Mouse (Mus musculus): Measurements from ENCODE around the gene Nup133. TPM values are rescaled to one million over a fixed set of nuclear protein-coding genes. Genes with fewer than 3 reads are reported as not detected.
"Not testable (repeated sequence)": the region's sequence is repeated elsewhere in the genome, so short reads cannot be mapped to it uniquely, and the experiment has no call there.

Gene Nup133
- polyA plus RNA-seq, 1 experiment from 2014 or later = 21.1 TPM

DNA sequence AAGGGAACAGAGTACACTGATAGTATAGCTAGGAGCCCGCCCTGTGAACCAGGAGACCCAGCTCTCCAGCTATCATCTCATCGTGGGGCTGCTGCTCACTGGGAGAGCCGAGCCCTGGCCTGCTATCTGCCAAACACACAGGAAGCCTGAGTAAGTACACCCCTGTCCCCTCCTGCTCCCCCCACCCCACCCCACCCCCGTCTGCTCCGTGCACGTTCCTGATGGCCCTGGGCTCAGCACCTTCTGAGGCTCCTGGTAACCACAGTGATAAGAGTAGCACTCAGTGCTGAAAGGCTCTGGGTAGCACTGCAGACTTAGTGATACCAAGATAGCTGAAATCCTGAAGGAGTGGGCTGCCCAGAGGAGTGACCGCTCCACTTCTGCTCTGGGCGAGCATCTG is 29.9 kb upstream of the Nup133 start:
- H3K4me1 ChIP-seq (replicated peaks) = peaks cover 41% of the 10 kb centered on the region
- peak overlapping the region; percentile 65 for H3K27ac ChIP-seq

DNA sequence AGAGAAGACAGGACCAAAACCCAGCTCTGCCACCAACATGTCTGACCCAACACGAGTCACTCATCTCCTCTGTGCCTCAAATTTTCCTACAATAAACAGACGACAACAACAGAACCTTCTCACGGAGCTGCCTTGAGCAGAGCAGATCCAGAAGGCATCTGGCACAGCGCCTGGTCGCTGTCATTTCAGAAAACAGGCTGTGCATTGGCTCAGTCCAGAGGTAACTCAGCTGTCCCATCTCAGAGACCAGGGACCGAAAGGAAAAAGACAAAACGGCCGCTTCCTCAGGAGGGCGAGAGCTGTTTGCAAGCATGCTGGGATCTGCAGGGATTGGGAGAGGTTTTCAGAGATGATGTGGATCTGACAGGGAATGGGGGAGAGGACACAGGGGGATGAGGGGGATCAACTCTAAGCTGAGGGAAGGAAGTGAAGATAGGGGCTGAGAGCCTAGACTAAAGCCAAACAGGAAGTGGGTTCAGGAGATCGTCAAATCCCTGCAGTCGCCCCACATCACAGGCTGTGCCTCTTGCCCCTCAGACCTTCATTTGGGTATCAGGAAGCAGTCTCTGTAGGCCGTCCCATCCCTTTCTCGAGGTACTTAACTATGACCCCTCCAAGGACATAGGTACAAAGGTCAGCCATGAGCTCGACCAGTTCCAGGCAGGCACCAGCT is 29.2 kb upstream of the Nup133 start:
- no peaks in the 10 kb centered on the region for H3K9me3 ChIP-seq (replicated peaks)
- peak overlapping the region; percentile 10; the same call in 1 of the 2 replicates for H3K4me3 ChIP-seq
- H3K4me2 ChIP-seq = peak overlapping the region; percentile 31
- H3K4me1 ChIP-seq (replicated peaks) = peaks cover 39% of the 10 kb centered on the region
- H3K36me3 ChIP-seq = no peaks in the 10 kb centered on the region
- H3K9ac ChIP-seq = 0 out of 2 replicates have a peak overlapping the region, but pooled peaks have one; percentile 2
- H3K27me3 ChIP-seq = no peaks in the 10 kb centered on the region
- peak overlapping the region; percentile 65 for H3K27ac ChIP-seq
- WGBS = 19% methylated on average over 14 of the region's 14 CpGs
- no peak for ATAC-seq (replicated peaks; ENCODE audit: insufficient number of reproducible peaks, insufficient read depth, low FRiP score, low read depth)

More for the DNA sequence above, 29.9 kb upstream of the Nup133 start:
- Histone ChIP-seq H3K36me3 (no peaks in the 10 kb centered on the region), H3K4me3 (0 out of 2 replicates have a peak overlapping the region, but pooled peaks have one; percentile 10), H3K9ac (no peak overlapping the region), H3K9me3 (replicated peaks) (no peaks in the 10 kb centered on the region), H3K4me2 (peak overlapping the region; percentile 31), H3K27me3 (no peaks in the 10 kb centered on the region)
- ATAC-seq (replicated peaks; ENCODE audit: insufficient number of reproducible peaks, insufficient read depth, low FRiP score, low read depth) = no peak
- 29% methylated on average over 8 of the region's 8 CpGs for WGBS

DNA sequence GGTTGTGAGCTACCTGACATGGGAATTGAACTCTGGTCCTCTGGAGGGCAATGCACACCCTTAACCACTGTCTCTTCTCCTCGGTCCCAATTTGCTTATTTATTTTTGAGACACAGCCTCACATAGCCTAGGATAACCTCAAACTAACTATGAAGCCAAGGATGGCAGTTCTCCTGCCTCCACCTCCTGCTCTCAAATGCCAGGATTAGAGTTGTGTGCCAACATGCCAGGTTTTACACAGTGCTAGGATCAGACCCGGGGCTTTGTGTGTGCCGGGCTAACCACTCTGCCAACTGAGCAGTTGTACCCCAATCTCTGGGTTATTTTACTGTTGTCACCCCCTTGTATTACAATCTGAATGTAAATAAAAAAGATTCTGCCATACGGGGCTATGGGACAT is 28.4 kb upstream of the Nup133 start:
- H3K4me3 ChIP-seq = no peak overlapping the region
- peak overlapping the region; percentile 31; the same call in 1 of the 2 replicates for H3K4me2 ChIP-seq
- H3K27me3 ChIP-seq = no peaks in the 10 kb centered on the region
- ATAC-seq (replicated peaks; ENCODE audit: insufficient number of reproducible peaks, insufficient read depth, low FRiP score, low read depth) = no peak
- H3K9me3 ChIP-seq (replicated peaks) = no peaks in the 10 kb centered on the region
- H3K4me1 ChIP-seq (replicated peaks) = peaks cover 38% of the 10 kb centered on the region
- H3K27ac ChIP-seq = no peak overlapping the region; the same call in 1 of the 2 replicates
- 83% methylated on average over 4 of the region's 4 CpGs for WGBS
- H3K9ac ChIP-seq = no peak overlapping the region
- H3K36me3 ChIP-seq = no peaks in the 10 kb centered on the region

DNA sequence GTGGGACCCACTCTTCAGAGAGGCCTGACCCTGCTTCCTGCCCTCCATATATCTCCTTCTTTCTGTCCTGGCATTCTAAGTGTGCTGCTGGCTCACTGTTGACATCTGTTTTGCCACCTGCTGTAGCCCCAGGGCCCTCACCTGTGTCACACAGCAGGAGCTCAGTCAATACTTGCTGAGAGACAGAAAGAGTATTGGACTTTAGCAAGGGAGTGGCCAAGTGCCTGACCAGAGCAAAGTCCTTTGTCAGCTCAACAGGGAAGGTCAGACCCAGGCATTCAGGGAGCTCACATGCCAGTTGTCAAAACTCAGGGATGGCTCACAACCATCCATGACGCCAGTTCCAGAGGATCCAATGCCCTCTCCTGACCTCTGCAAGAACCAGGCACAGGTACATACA is 24.4 kb upstream of the Nup133 start:
- Histone ChIP-seq H3K27me3 (no peaks in the 10 kb centered on the region), H3K4me1 (replicated peaks) (peaks cover 12% of the 10 kb centered on the region), H3K4me3 (no peak overlapping the region), H3K27ac (no peak overlapping the region), H3K9me3 (replicated peaks) (no peaks in the 10 kb centered on the region), H3K4me2 (no peak overlapping the region), H3K9ac (no peak overlapping the region), H3K36me3 (no peaks in the 10 kb centered on the region)
- WGBS = 72% methylated on average over 1 of the region's 1 CpGs
- no peak for ATAC-seq (replicated peaks; ENCODE audit: insufficient number of reproducible peaks, insufficient read depth, low FRiP score, low read depth)

DNA sequence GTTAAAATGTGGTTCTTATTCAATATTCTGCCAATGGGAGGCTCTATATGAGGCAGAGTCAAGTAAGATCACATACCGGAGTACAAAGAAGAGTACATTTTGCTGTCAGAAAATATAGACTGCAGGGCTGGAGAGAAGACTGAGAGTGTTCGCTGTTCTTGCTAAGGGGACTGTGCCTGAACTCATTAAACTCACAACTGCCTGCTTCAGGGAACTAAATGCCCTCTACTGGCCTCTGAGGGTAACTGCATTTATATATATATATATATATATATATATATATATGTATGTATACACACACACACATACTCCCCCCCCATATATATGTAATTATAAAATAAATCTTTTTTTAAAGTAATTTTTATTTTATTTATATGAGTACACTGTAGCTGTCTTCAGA is 17.8 kb upstream of the Nup133 start:
- ATAC-seq (replicated peaks; ENCODE audit: insufficient number of reproducible peaks, insufficient read depth, low FRiP score, low read depth) = no peak
- Histone ChIP-seq H3K4me3 (no peak overlapping the region), H3K36me3 (peaks cover 26% of the 10 kb centered on the region), H3K9me3 (replicated peaks) (no peaks in the 10 kb centered on the region), H3K27ac (no peak overlapping the region), H3K9ac (no peak overlapping the region), H3K4me2 (no peak overlapping the region), H3K4me1 (replicated peaks) (no peaks in the 10 kb centered on the region), H3K27me3 (no peaks in the 10 kb centered on the region)
- WGBS = 64% methylated on average over 2 of the region's 2 CpGs

DNA sequence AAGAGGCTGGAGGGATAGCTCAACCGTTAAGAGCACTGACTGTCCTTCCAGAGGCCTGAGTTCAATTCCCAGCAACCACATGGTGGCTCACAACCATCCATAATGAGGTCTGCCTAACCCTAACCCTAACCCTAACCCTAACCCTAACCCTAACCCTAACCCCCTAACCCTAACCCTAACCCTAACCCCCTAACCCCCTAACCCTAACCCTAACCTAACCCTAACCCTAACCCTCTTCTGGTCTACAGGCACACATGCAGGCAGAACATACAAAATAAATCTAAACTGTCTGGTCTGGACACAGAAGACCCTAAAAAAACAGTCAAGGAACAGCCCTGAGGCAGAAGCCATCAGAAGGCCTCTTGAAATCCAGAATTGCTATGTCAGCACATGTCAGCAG is 12.3 kb upstream of the Nup133 start:
- no peaks in the 10 kb centered on the region for H3K9me3 ChIP-seq (replicated peaks)
- H3K36me3 ChIP-seq = peaks cover 58% of the 10 kb centered on the region
- H3K9ac ChIP-seq = no peak overlapping the region
- no peak overlapping the region for H3K27ac ChIP-seq
- H3K27me3 ChIP-seq = no peaks in the 10 kb centered on the region
- ATAC-seq (replicated peaks; ENCODE audit: insufficient number of reproducible peaks, insufficient read depth, low FRiP score, low read depth) = no peak
- H3K4me2 ChIP-seq = no peak overlapping the region
- WGBS = 85% methylated on average over 1 of the region's 1 CpGs
- no peaks in the 10 kb centered on the region for H3K4me1 ChIP-seq (replicated peaks)
- H3K4me3 ChIP-seq = no peak overlapping the region

DNA sequence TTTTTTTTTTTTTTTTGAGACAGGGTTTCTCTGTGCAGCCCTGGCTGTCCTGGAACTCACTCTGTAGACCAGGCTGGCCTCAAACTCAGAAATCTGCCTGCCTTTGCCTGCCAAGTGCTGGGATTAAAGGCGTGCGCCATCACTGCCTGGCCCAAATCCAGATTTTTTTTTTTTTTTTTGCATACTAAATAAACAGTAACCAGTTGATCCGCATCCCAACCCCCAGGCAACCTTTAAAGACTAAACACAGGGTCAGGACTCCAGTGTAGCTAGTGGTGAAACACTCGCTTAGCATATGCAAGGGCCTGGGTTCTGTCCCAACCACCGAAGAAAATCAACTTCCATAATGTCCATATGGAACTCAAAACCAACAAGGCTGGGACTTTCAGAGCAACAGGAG is 11.5 kb upstream of the Nup133 start:
- ATAC-seq (replicated peaks; ENCODE audit: insufficient number of reproducible peaks, insufficient read depth, low FRiP score, low read depth); H3K4me3 ChIP-seq; H3K4me1 ChIP-seq (replicated peaks); H3K9me3 ChIP-seq (replicated peaks); H3K27ac ChIP-seq; H3K4me2 ChIP-seq; H3K9ac ChIP-seq; H3K27me3 ChIP-seq: not testable (repeated sequence)
- peaks cover 56% of the 10 kb centered on the region for H3K36me3 ChIP-seq
- 86% methylated on average over 5 of the region's 5 CpGs for WGBS

DNA sequence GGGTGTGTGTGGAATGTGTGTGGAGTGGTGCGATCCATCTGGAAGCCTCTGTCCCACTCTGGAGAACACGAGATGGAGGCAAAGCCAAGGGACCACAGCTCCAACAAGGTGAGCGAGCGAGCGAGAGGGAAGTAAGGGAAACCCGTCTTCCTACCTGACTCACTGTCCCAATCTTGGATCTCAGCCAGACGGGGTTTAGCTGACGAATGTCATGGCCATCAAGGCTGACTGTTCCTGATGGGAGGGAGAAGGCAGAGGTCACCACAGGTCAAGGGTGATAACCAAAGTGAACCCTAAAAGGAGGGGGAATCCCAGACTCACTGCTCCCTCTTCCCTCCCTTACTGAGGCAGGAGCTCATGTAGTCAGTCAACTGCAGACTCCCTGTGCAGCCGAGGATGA is 11.0 kb upstream of the Nup133 start:
- no peak for ATAC-seq (replicated peaks; ENCODE audit: insufficient number of reproducible peaks, insufficient read depth, low FRiP score, low read depth)
- H3K36me3 ChIP-seq = peaks cover 56% of the 10 kb centered on the region
- H3K4me1 ChIP-seq (replicated peaks) = no peaks in the 10 kb centered on the region
- no peaks in the 10 kb centered on the region for H3K9me3 ChIP-seq (replicated peaks)
- H3K27me3 ChIP-seq = no peaks in the 10 kb centered on the region
- no peak overlapping the region for H3K4me2 ChIP-seq
- H3K4me3 ChIP-seq = no peak overlapping the region
- H3K27ac ChIP-seq = no peak overlapping the region
- WGBS = 78% methylated on average over 9 of the region's 9 CpGs
- H3K9ac ChIP-seq = no peak overlapping the region

DNA sequence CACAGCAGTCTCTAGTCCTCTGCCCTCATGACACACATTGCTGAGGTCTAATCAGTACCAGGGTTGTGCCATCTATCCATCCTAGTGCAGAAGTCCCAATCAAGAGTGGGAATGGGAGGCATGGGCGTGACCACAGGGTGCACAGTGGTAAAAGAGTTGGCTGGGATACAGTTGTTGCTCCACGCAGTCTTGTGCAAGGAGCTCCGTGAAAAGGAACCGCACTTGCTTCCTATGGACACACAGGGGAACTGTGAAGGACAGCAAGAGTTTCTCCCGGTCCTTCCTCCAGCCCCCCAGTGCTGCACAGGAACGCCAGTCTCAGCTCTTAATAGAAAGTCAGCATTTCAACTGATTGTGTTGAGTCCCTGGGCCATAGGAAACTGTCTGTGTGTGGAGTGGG is 10.4 kb upstream of the Nup133 start:
- peaks cover 55% of the 10 kb centered on the region for H3K36me3 ChIP-seq
- no peaks in the 10 kb centered on the region for H3K4me1 ChIP-seq (replicated peaks)
- H3K9me3 ChIP-seq (replicated peaks) = no peaks in the 10 kb centered on the region
- H3K4me2 ChIP-seq = no peak overlapping the region
- H3K4me3 ChIP-seq = no peak overlapping the region
- WGBS = 88% methylated on average over 6 of the region's 6 CpGs
- no peak overlapping the region for H3K9ac ChIP-seq
- no peak overlapping the region for H3K27ac ChIP-seq
- no peak for ATAC-seq (replicated peaks; ENCODE audit: insufficient number of reproducible peaks, insufficient read depth, low FRiP score, low read depth)
- H3K27me3 ChIP-seq = no peaks in the 10 kb centered on the region

DNA sequence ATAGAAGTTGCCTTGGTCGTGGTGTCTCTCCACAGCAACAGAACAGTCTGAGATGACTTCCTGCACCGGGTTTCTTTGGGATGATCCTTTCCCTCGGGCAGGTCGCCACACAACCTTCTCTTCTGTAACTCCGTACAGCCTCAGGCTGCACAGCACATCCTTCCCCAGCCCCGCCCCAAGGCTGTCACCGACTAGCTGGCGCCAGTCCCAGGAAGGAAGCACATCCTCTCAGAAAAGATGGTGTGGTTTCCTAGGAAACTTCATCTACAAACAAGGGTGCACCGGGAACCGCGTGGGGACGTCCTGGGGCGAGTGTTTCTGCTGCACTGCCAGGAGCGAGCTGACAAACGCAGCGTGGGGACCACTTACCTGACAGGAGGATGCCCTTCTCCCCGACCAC is 9.1 kb upstream of the Nup133 start:
- Histone ChIP-seq H3K27me3 (no peaks in the 10 kb centered on the region), H3K4me3 (no peak overlapping the region), H3K27ac (no peak overlapping the region), H3K9ac (no peak overlapping the region), H3K9me3 (replicated peaks) (no peaks in the 10 kb centered on the region), H3K36me3 (peaks cover 58% of the 10 kb centered on the region), H3K4me1 (replicated peaks) (no peaks in the 10 kb centered on the region), H3K4me2 (no peak overlapping the region)
- no peak for ATAC-seq (replicated peaks; ENCODE audit: insufficient number of reproducible peaks, insufficient read depth, low FRiP score, low read depth)
- WGBS = 68% methylated on average over 17 of the region's 17 CpGs

DNA sequence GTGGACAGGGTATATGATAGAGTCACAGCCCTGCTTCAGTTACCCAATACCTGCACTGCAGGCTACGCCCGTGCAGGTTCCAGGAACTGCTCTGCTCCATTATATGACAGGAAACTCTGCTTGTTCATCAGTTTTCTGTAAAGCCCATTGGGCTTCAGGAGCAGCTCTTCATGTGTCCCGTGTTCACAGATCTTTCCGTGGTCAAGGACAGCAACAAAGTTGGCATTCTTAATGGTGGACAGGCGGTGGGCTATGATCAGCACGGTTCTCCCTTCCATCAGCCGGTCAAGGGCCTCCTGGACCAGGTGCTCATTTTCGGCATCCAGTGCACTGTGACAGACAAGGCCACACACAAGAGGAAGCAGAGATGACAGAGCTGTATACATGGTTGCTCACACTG is 5.2 kb upstream of the Nup133 start:
- Histone ChIP-seq H3K36me3 (peaks cover 39% of the 10 kb centered on the region), H3K4me2 (no peak overlapping the region), H3K27me3 (no peaks in the 10 kb centered on the region), H3K27ac (no peak overlapping the region), H3K4me3 (no peak overlapping the region), H3K9ac (no peak overlapping the region), H3K9me3 (replicated peaks) (no peaks in the 10 kb centered on the region), H3K4me1 (replicated peaks) (peaks cover 3% of the 10 kb centered on the region; the same call in 1 of the 2 replicates)
- 92% methylated on average over 8 of the region's 8 CpGs for WGBS
- ATAC-seq (replicated peaks; ENCODE audit: insufficient number of reproducible peaks, insufficient read depth, low FRiP score, low read depth) = no peak

DNA sequence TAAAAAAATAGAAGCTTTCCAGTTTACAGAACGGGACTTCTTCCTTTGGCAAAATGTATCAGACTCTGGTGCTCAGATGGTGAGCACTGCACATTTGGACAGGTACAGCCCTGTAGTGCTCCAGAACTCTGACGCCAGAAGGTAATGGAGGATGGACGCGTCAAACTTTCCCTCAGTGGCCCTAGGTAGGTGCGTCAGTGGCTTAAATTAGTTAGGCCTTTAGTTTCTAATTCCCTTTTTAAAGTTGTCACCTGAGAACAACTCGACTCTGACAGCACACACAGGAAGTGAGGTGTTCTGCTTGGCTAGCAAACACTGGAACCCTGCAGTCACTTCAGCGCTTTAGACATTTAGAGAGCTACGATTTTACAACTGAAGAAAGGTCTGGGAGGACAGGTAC is 4.6 kb upstream of the Nup133 start:
- H3K9me3 ChIP-seq (replicated peaks) = no peaks in the 10 kb centered on the region
- no peak overlapping the region for H3K4me3 ChIP-seq
- WGBS = 85% methylated on average over 8 of the region's 8 CpGs
- H3K36me3 ChIP-seq = peaks cover 34% of the 10 kb centered on the region
- H3K4me1 ChIP-seq (replicated peaks) = peaks cover 3% of the 10 kb centered on the region; the same call in 1 of the 2 replicates
- no peak overlapping the region for H3K9ac ChIP-seq
- H3K27ac ChIP-seq = no peak overlapping the region
- H3K27me3 ChIP-seq = no peaks in the 10 kb centered on the region
- ATAC-seq (replicated peaks; ENCODE audit: insufficient number of reproducible peaks, insufficient read depth, low FRiP score, low read depth) = no peak
- no peak overlapping the region for H3K4me2 ChIP-seq
